Mouse (Mus musculus): ENCODE results near the gene Pde4dip. TPM values are rescaled to one million over a fixed set of nuclear protein-coding genes. Genes with fewer than 3 reads are reported as not detected.
A peak's percentile ranks its signal among the peaks of the same experiment; 100 is the strongest.

Pde4dip gene
- polyA plus RNA-seq, 1 experiment from 2014 or later: 33.2 TPM

- WGBS: 95% methylated on average over 5 of the region's 5 CpGs
Measured at GRCm38 (mm10) chr3:97881576-97881975, 6.9 kb downstream of the Pde4dip start.

GRCm38 (mm10) chr3:97879222-97879621 is 9.3 kb downstream of the Pde4dip start:
- WGBS: 17% methylated on average over 5 of the region's 5 CpGs
- ATAC-seq (replicated peaks; ENCODE audit: low FRiP score, low TSS enrichment, low read depth) (0 out of 2 replicates have a peak, but pooled peaks have one; percentile 36), DNase-seq (ENCODE audit: low spot score) (peak; percentile 94)
- Histone ChIP-seq H3K36me3 (ENCODE audit: control insufficient read depth, insufficient read depth, low read length) (no peaks in the 10 kb centered on the region), H3K9me3 (ENCODE audit: control insufficient read depth, low read length) (no peaks in the 10 kb centered on the region), H3K4me1 (replicated peaks; ENCODE audit: control insufficient read depth, insufficient read depth, low read length) (no peaks in the 10 kb centered on the region), H3K27me3 (replicated peaks; ENCODE audit: control insufficient read depth, insufficient read depth, low read length) (no peaks in the 10 kb centered on the region), H3K4me2 (ENCODE audit: low read length) (no peak overlapping the region), H3K27ac (ENCODE audit: low read depth) (no peak overlapping the region), H3K9ac (ENCODE audit: low read length) (no peak overlapping the region), H3K4me3 (ENCODE audit: low read depth, low read length) (no peak overlapping the region)

More at GRCm38 (mm10) chr3:97881576-97881975, 6.9 kb downstream of the Pde4dip start:
- Histone ChIP-seq H3K4me1 (replicated peaks; ENCODE audit: control insufficient read depth, insufficient read depth, low read length) (no peaks in the 10 kb centered on the region), H3K36me3 (ENCODE audit: control insufficient read depth, insufficient read depth, low read length) (no peaks in the 10 kb centered on the region), H3K9ac (ENCODE audit: low read length) (no peak overlapping the region), H3K9me3 (ENCODE audit: control insufficient read depth, low read length) (no peaks in the 10 kb centered on the region), H3K4me2 (ENCODE audit: low read length) (no peak overlapping the region), H3K4me3 (ENCODE audit: low read depth, low read length) (no peak overlapping the region), H3K27me3 (replicated peaks; ENCODE audit: control insufficient read depth, insufficient read depth, low read length) (no peaks in the 10 kb centered on the region), H3K27ac (ENCODE audit: low read depth) (no peak overlapping the region)
- DNase-seq (ENCODE audit: low spot score) (no peak), ATAC-seq (replicated peaks; ENCODE audit: low FRiP score, low TSS enrichment, low read depth) (no peak)

DNA sequence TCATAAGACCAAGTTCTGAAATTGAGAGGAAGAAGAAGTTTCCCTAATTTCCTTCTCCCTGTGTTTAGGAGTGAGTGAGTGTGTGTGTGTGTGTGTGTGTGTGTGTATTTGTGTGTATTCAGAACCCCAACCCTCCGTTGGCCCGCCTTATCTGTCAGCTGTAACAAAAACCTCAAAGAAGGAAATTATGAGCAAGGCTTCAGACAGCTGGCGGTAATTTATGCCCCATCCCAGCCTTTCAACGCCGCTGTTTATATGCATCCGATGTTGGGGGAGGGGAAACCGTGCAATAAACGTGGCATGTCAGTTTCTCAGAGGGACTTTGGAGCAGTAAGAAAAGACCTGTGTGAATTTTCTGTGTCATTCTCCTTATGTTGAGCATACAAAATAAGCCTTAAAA is 12.2 kb downstream of the Pde4dip start:
- no peak overlapping the region for H3K9ac ChIP-seq (ENCODE audit: low read length)
- H3K27me3 ChIP-seq (replicated peaks; ENCODE audit: control insufficient read depth, insufficient read depth, low read length): no peaks in the 10 kb centered on the region
- no peak overlapping the region for H3K4me2 ChIP-seq (ENCODE audit: low read length)
- no peak for DNase-seq (ENCODE audit: low spot score)
- H3K27ac ChIP-seq (ENCODE audit: low read depth): no peak overlapping the region
- no peak for ATAC-seq (replicated peaks; ENCODE audit: low FRiP score, low TSS enrichment, low read depth)
- no peaks in the 10 kb centered on the region for H3K36me3 ChIP-seq (ENCODE audit: control insufficient read depth, insufficient read depth, low read length)
- WGBS: 23% methylated on average over 8 of the region's 8 CpGs
- no peaks in the 10 kb centered on the region for H3K4me1 ChIP-seq (replicated peaks; ENCODE audit: control insufficient read depth, insufficient read depth, low read length)
- H3K9me3 ChIP-seq (ENCODE audit: control insufficient read depth, low read length): no peaks in the 10 kb centered on the region
- no peak overlapping the region for H3K4me3 ChIP-seq (ENCODE audit: low read depth, low read length)

DNA sequence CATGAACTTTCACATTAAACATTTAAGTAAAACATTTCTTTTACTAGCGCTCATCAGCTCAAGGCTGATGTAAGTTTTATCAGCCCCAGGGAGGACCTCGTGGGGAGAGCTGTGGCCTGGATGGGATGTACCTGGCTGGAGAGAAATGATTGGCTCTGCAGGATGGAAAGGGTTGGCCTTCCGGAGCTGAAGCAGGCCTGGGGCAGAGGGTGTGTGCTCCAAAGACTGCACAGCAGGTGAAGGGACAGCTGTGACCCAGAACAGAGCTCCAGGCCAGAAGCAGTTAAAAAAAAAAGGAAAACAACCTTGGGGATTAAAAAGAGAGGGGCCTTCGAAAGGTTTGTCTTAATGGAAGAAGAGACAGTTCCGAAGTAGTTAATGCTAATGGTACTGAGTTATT is 13.7 kb downstream of the Pde4dip start:
- Histone ChIP-seq H3K27me3 (replicated peaks; ENCODE audit: control insufficient read depth, insufficient read depth, low read length) (no peaks in the 10 kb centered on the region), H3K4me3 (ENCODE audit: low read depth, low read length) (no peak overlapping the region), H3K9me3 (ENCODE audit: control insufficient read depth, low read length) (no peaks in the 10 kb centered on the region), H3K4me1 (replicated peaks; ENCODE audit: control insufficient read depth, insufficient read depth, low read length) (no peaks in the 10 kb centered on the region), H3K4me2 (ENCODE audit: low read length) (no peak overlapping the region), H3K9ac (ENCODE audit: low read length) (no peak overlapping the region), H3K36me3 (ENCODE audit: control insufficient read depth, insufficient read depth, low read length) (no peaks in the 10 kb centered on the region), H3K27ac (ENCODE audit: low read depth) (no peak overlapping the region)
- ATAC-seq (replicated peaks; ENCODE audit: low FRiP score, low TSS enrichment, low read depth): no peak
- 29% methylated on average over 5 of the region's 5 CpGs for WGBS
- no peak for DNase-seq (ENCODE audit: low spot score)

GRCm38 (mm10) chr3:97869730-97870129 is 18.8 kb downstream of the Pde4dip start:
- Histone ChIP-seq H3K27me3 (replicated peaks; ENCODE audit: control insufficient read depth, insufficient read depth, low read length) (peaks cover 24% of the 10 kb centered on the region), H3K4me2 (ENCODE audit: low read length) (no peak overlapping the region), H3K9ac (ENCODE audit: low read length) (no peak overlapping the region), H3K4me3 (ENCODE audit: low read depth, low read length) (no peak overlapping the region), H3K27ac (ENCODE audit: low read depth) (no peak overlapping the region), H3K36me3 (ENCODE audit: control insufficient read depth, insufficient read depth, low read length) (no peaks in the 10 kb centered on the region), H3K9me3 (ENCODE audit: control insufficient read depth, low read length) (no peaks in the 10 kb centered on the region), H3K4me1 (replicated peaks; ENCODE audit: control insufficient read depth, insufficient read depth, low read length) (peaks cover 3% of the 10 kb centered on the region; the same call in 1 of the 2 replicates)
- DNase-seq (ENCODE audit: low spot score): no peak
- WGBS: 60% methylated on average over 4 of the region's 4 CpGs
- no peak for ATAC-seq (replicated peaks; ENCODE audit: low FRiP score, low TSS enrichment, low read depth)

DNA sequence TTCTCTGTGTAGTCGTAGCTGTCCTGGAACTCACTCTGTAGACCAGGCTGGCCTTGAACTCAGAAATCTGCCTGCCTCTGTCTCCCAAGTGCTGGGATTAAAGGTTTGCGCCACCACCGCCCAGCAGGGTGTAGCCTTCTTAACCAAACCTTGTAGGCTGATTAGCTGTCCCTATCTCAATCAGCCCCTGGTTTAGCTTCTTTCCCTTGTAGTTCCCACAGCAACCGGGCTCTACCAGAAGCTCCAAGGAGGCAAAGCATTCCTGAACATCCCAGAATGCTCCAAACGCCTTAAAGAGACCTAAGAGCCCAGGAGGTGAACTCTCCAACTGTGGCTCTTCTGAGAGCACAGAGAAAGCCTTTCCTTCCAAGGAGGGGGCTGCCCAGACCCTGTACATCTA is 19.8 kb downstream of the Pde4dip start:
- Histone ChIP-seq H3K4me2 (ENCODE audit: low read length) (no peak overlapping the region), H3K9ac (ENCODE audit: low read length) (no peak overlapping the region), H3K9me3 (ENCODE audit: control insufficient read depth, low read length) (no peaks in the 10 kb centered on the region), H3K4me3 (ENCODE audit: low read depth, low read length) (no peak overlapping the region), H3K27me3 (replicated peaks; ENCODE audit: control insufficient read depth, insufficient read depth, low read length) (peaks cover 24% of the 10 kb centered on the region), H3K4me1 (replicated peaks; ENCODE audit: control insufficient read depth, insufficient read depth, low read length) (peaks cover 3% of the 10 kb centered on the region; the same call in 1 of the 2 replicates), H3K27ac (ENCODE audit: low read depth) (no peak overlapping the region), H3K36me3 (ENCODE audit: control insufficient read depth, insufficient read depth, low read length) (no peaks in the 10 kb centered on the region)
- DNase-seq (ENCODE audit: low spot score): peak; percentile 51
- WGBS: 55% methylated on average over 5 of the region's 5 CpGs
- ATAC-seq (replicated peaks; ENCODE audit: low FRiP score, low TSS enrichment, low read depth): no peak

DNA sequence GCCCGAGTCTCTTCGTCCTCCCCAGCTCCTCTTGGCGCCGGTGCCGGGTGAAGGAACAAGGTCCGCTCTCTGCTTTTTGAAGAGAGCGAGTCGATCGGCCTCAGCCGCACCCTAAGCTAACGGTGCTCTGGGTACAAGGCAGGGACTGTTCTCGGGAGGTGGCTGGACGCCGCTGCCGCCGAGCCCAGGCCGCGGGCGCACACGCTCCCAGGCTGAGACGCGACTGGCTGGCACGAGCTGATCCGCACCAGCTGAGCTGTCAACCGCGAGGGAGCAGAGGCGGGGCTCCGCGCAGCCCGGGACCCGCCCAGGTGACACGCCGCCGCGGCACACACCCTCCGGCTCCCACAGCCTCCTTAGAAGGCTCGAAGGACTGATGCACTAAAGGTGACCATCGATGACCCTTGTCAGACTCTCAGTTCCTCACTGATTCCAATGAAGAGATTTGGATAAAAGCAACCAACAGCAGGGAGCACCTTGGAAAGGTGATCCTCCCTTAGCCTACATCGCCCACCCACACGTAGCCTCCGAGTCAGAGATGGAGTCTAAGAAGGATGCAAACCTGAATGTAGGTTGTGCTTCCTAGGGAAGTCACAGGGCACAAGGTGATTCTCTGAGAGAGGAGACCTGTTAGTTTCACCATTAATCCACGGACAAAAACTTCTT is 20.4 kb downstream of the Pde4dip start:
- Histone ChIP-seq H3K36me3 (ENCODE audit: control insufficient read depth, insufficient read depth, low read length) (no peaks in the 10 kb centered on the region), H3K4me3 (ENCODE audit: low read depth, low read length) (peak overlapping the region; percentile 40), H3K9ac (ENCODE audit: low read length) (peak overlapping the region; percentile 43), H3K9me3 (ENCODE audit: control insufficient read depth, low read length) (no peaks in the 10 kb centered on the region), H3K27me3 (replicated peaks; ENCODE audit: control insufficient read depth, insufficient read depth, low read length) (peaks cover 24% of the 10 kb centered on the region), H3K27ac (ENCODE audit: low read depth) (no peak overlapping the region), H3K4me1 (replicated peaks; ENCODE audit: control insufficient read depth, insufficient read depth, low read length) (peaks cover 3% of the 10 kb centered on the region; the same call in 1 of the 2 replicates), H3K4me2 (ENCODE audit: low read length) (peak overlapping the region; percentile 97)
- 4% methylated on average over 42 of the region's 42 CpGs for WGBS
- DNase-seq (ENCODE audit: low spot score) (peak; percentile 79), ATAC-seq (replicated peaks; ENCODE audit: low FRiP score, low TSS enrichment, low read depth) (peak; percentile 78)

DNA sequence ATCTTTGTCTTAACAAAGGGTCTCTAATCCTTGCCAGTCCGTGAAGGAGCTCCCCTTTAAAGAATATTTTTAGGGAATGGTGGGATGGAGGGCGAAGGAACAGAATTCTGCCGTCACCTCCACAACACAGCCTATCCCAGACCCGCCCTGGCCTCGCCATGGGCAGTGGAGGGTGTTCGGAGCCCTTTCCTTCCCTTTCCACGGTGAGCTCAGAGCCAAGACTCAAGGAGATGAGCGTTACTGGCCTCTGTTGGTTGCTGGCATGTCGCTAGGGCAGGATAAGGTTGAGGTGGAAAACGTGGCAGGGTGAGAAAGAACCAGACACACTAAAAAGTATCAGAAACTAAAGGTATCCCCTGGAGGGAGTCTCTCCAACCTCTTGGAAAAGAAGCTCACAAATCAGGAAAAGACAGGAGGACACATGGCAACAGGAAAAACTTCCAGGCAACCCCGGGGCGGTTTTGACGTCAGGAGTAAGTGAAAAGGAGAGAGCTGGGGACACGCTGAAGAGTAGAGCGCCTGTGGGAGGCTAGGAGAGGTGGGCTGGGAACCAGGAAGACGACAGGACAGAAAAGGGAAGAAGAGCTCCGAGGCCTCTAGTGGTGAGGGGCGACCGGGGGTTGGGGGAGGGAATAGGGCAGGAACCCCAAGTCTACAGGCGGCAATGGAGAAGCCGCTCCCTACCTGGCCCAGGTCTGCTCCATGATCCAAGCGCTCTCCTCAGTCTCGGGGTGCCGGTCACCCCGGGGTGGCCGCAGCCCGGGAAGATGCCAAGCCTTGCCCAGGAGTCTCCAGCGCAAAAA is 21.1 kb downstream of the Pde4dip start:
- peak; percentile 38; the same call in 1 of the 2 replicates for ATAC-seq (replicated peaks; ENCODE audit: low FRiP score, low TSS enrichment, low read depth)
- Histone ChIP-seq H3K27me3 (replicated peaks; ENCODE audit: control insufficient read depth, insufficient read depth, low read length) (peaks cover 24% of the 10 kb centered on the region), H3K9ac (ENCODE audit: low read length) (peak overlapping the region; percentile 43), H3K4me2 (ENCODE audit: low read length) (peak overlapping the region; percentile 97), H3K27ac (ENCODE audit: low read depth) (no peak overlapping the region), H3K4me1 (replicated peaks; ENCODE audit: control insufficient read depth, insufficient read depth, low read length) (peaks cover 3% of the 10 kb centered on the region; the same call in 1 of the 2 replicates), H3K36me3 (ENCODE audit: control insufficient read depth, insufficient read depth, low read length) (no peaks in the 10 kb centered on the region), H3K4me3 (ENCODE audit: low read depth, low read length) (peak overlapping the region; percentile 40), H3K9me3 (ENCODE audit: control insufficient read depth, low read length) (no peaks in the 10 kb centered on the region)
- WGBS: 3% methylated on average over 27 of the region's 28 CpGs
- DNase-seq (ENCODE audit: low spot score): no peak
